Mouse (Mus musculus) layer of hippocampus, adult 2 months (tissue): Measurements from ENCODE around the gene Gmnn. TPM values are rescaled to one million over a fixed set of nuclear protein-coding genes. Genes with fewer than 3 reads are reported as not detected.
"Not testable (repeated sequence)": the region's sequence is repeated elsewhere in the genome, so short reads cannot be mapped to it uniquely, and the experiment has no call there.

Experiments
- DNase-seq, 2 experiments: peaks; one replicate each; pipeline ENCODE4 v3.0.0; 2022; ENCODE audit warnings: low spot score in 2 of 2
- H3K27ac ChIP-seq: fragments of 200-600 bp; 2 replicates; pipeline ENCODE4 v1.8.1; 2022
- H3K4me3 ChIP-seq: fragments of 200-600 bp; 2 replicates; pipeline ENCODE4 v1.8.1; 2022; ENCODE audit warnings: mild to moderate bottlenecking
- CTCF ChIP-seq: fragments of 200-600 bp; conservative IDR thresholded peaks from 2 replicates; pipeline ENCODE4 v1.8.1; 2022; ENCODE audit warnings: antibody characterized with exemption, mild to moderate bottlenecking, moderate library complexity
- total RNA-seq, 2 experiments: library from RNA; stranded (reverse); gene quantifications; 2 replicates each; pipeline ENCODE4 v1.2.3; 2021

Gene Gmnn
- total RNA-seq, 2 experiments from 2014 or later = 2.3 to 2.9 TPM

DNA sequence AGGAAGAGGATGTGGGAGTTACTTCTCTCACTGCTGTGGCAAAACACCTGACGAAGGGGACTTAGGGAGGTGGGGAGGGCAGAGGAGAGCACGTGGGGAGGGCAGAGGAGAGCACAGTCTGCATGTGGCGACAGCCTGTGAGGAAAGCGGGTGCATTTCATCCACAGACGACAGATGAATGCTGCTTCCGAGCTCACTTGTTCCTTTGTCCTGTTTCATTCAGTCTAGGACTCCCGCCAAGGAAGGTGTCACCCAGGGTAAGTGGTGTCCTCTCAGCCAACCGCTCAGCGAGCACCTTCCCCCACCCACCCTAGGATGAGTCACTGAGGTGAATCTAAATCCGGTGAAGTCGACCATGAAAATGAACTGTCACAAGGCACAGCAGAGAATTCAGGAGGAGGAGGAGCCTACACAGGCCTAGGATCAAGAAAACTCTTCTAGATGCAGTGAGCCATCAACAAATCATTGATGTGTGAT, 24.3 kb upstream of the Gmnn start:
- TF ChIP-seq CTCF = no peak
- Histone ChIP-seq H3K4me3 (no peak overlapping the region), H3K27ac (no peak overlapping the region)
- no peak for DNase-seq

DNA sequence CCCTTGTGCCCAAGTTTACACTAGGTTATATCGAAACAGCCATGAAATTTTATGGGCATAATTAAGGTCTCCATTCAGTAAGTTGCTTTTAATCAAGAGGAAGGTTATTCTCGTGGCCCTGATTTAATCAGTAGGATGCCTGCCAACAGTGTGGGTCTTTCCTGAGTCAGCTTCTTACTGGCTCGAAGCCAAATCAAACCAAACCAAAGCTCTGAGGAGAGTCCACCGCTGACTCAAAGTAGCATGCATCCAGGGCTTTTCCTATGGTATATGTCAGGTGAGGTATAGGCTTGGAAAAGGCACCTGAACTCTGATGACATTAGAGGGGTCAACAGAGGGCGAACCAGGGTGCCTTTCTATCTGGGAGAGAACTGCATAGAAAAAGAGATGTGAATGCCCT, 20.2 kb upstream of the Gmnn start:
- DNase-seq = no peak
- Histone ChIP-seq H3K4me3 (no peak overlapping the region), H3K27ac (no peak overlapping the region)
- TF ChIP-seq CTCF = no peak

DNA sequence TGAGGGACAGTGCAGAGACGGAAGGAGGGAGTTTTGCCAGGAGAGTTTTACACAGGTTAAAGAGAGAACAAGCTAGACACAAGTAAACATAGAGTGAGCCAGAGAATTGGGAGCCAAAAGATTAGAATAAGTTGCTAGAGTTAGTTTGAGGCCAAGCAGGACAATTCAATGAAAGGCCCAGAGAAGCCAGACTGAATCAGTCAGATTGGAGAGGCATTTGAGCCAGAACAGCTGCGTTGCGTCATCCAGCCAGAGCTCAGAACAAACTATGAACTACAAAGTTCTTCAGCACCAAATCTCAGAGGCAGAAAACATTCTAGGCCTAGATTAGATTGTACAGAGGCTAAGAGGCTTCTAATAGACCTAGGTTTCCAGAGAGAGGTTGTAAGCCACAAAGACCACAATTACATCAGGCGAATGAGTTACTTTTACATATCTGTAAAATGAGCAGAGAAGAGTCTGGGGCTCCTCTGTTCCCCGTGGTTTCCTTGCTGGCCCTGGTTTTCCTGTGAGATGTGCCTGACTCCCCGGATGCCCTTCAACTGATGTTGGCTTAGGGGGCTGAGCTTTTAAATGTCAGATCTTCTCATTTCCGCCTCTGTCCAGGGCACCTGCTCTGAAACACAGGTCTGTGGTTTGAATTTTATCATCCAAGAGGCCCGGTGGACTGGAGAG, 17.1 kb upstream of the Gmnn start:
- no peak for TF ChIP-seq CTCF
- Histone ChIP-seq H3K27ac (no peak overlapping the region), H3K4me3 (no peak overlapping the region)
- DNase-seq = no peak

DNA sequence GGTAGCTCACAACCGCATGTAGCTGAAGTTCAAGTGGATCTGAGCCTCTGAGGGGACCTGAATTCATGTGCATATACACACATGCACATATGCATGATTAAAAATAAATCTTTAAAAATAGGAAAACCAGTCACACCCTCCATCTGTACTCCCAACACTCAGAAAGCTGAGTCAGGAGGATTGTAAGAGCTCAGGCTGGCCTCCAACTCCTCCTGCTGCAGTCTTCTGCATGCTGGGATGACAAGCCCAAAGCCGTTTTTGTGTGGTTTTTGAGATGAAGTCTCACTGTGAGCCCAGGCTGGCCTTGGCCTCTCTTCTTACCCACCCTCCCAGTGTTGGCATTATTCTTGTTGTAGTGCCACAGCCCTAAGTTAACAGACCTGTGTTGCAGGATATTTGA, 16.3 kb upstream of the Gmnn start:
- no peak for DNase-seq
- Histone ChIP-seq H3K27ac (no peak overlapping the region), H3K4me3 (no peak overlapping the region)
- no peak for TF ChIP-seq CTCF

DNA sequence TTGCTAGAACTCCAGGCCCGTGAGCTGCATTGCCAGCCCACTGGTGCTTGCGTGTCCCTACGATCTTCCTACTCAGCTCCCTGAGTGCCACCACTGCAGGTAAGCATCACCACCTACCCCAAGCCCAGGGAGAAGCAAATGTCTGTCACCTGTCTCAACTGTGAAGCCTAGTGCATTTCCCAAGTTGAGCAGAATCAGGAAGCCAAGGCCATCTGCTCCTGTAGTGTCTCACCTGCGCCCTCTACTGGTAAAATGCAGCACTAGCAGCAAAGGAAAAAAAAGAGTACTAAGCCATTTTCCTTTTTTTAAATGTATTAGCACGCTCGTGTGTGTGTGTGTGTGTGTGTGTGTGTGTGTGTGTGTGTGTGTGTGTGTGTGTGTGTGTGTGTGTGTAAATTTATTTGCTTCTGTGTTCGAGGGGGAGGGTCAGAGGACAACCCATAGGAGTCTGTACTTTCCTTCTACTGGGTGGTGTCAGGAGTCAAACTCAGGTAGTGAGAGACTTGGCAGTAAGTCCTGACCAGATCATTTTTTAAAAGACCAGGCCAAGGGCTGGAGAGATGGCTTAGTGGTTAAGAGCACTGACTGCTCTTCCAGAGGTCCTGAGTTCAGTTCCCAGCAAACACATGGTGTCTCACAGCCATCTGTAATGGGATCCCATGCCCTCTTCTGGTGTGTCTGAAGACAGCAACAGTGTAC, 14.6 kb upstream of the Gmnn start:
- Histone ChIP-seq H3K4me3 (no peak overlapping the region), H3K27ac (no peak overlapping the region)
- peak; percentile 78 for TF ChIP-seq CTCF
- DNase-seq = peak; percentile 25 to 59

DNA sequence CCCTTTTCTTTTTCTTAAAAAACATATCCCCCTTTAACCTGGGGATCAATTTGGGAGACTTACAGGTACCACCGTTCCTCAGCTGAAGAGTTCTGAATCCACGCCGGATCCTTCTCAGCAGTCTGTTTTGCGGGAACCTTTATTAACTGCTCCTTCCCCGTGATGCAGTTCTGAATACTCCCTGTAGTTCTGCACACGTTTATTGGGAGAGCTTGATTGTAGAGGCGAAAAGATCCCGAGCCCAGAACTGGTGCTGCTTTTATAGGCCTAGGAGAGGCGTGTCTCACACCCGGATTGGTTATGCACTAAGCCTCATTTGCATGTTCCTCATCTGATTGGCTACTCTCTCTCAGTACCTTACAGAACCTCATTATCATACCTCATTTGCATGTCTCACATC, 9.8 kb upstream of the Gmnn start:
- not testable (repeated sequence) for DNase-seq, H3K27ac ChIP-seq, H3K4me3 ChIP-seq

DNA sequence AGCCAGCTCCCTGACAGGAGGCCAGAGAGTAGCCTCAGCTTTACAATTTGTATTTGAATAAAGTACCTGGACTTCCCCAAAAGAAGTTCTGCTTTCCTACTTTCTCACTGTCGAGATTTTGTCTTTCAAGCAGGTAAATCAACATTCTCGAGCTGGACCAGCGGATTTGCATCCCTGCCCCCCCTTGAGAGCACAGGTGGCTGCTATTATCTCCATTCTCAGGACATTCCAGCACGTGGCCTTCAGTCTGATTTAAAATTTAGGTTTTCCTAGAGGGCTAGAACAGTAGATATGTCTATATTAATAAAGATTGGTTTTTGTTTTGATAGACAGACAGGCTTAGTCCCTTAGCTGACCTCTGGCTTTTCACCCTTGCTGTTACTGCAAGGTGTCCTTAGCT, 6.1 kb upstream of the Gmnn start:
- DNase-seq, H3K27ac ChIP-seq, H3K4me3 ChIP-seq: not testable (repeated sequence)

DNA sequence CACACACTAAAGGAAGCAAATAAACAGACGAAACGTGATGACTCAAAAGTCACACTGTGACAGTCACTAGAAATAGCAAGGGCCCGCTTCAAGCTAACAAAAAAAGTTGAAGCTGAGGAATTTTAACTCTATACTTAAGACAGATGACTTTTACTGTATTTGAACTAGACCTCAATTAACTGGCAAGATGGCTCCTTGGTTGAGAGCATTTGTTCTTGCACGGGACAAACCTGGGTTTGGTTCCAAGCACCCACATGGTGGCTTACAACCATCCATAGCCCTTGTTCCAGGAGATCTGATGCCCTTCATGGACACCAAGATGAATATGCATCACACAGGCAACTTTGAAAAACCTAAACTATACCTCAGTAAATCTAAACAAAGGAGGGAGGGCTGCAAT, 531 bp upstream of the Gmnn start:
- Histone ChIP-seq H3K4me3 (peak overlapping the region; percentile 95), H3K27ac (no peak overlapping the region; the same call in 1 of the 2 replicates)
- TF ChIP-seq CTCF = no peak
- no peak for DNase-seq

DNA sequence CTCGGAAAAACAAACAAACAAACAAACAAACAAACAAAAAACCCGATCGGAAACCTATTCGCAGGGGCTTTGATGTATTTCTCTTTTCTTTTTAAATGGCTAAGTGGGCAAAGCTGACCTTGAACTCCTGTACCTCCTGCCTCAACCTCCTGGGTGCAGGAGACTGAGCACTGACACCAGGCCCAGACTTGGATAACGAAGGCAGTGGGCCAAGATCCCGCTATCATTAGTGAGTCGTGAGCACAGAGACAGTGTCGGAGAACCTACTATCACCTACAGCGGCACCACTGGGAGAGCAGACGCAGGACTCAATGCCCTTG, 680 bp downstream of the Gmnn start:
- Histone ChIP-seq H3K4me3 (peak overlapping the region; percentile 95), H3K27ac (no peak overlapping the region)
- DNase-seq = no peak
- TF ChIP-seq CTCF = no peak

DNA sequence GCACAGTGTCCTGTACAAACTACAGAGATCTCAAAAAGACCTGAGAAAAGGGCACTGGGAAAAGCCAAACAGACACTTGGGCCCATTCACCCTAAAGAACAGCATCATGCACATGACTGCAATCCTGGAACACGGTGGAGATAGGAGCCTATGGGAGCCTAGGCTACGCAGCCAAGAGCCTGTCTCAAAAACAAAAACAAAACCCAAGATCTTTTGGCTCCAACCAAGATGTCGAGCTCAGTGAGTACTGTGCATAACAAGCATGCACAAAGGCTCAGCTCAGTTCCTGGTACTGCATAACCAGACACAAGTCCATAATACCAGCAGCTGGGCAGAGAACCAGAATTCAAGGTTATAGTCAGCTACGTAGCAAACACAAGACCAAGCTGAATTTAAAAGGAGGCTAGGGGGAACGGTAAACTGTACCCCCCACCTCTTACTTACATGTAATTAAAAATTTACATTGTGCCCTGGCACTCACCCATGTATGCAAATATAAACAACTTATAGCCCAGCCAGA, 1.3 kb downstream of the Gmnn start:
- no peak for TF ChIP-seq CTCF
- Histone ChIP-seq H3K27ac (no peak overlapping the region), H3K4me3 (no peak overlapping the region)
- no peak for DNase-seq

DNA sequence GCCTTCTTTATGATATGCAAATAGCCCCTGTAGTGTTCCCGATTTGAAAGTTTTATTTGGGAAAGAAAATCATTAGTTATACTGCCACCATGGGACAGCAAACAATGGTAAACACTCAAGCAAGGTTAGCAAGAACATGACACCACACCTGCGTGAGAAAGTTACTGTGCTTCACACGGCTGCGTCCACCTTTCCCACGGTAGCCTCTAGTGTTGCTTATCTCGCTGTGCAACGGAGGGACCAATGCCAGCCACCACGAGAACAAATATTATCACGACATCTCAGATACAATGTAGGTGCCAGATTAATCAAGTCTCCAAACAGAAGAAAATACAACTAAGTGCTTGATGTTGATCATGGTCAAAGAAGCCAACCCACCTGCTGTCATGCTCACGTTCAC, 2.3 kb downstream of the Gmnn start:
- no peak for TF ChIP-seq CTCF
- DNase-seq = no peak
- Histone ChIP-seq H3K4me3 (no peak overlapping the region), H3K27ac (no peak overlapping the region)

DNA sequence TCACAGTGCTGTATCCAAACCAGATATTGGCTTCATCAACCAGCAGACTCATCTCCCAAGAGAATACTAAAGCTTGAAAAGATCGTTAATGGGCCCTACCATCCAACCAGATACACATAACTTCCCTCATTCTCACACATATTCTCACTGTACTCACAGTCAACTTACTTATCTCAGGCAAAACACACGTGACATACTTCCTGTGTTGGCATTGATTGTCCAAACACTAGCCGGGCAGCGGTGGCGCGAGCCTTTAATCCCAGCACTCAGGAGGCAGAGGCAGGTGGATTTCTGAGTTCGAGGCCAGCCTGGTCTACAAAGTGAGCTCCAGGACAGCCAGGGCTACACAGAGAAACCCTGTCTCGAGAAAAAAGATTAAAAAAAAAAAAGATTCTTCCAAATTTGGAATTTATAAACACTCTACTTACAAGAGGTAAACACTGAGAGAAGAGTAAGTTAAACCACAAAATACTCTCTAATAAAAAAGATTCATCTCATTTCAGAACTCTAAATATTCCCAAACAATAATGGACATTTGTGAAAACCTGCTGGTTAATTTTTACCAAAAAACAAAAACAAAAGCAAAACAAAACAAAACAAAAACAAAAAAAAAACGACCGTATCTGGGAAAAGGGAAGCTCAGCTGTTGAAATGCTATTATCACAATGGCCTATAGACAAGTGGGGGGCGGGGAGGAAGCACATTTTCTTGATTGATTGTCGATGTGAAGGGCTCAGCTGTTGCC, 3.7 kb downstream of the Gmnn start:
- no peak for TF ChIP-seq CTCF
- Histone ChIP-seq H3K4me3 (no peak overlapping the region), H3K27ac (no peak overlapping the region)
- DNase-seq = no peak

DNA sequence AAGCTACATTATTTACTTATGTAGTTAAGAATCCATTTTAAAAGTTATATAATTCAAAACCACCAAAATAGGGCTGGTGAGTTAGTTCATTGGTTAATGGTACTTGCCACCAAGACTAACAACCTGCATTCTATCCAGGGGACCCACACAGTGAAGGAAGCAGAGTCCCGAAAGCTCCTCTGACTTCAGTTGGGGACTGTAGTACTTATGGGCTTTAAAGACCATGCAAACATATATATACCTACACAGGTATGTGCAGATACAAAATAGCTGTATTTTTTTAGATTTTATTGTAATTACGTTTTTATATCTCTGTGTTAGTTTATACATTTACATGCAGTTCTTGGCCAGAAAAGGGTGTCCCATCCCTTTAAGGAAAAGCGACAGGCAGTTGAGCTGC, 5.0 kb downstream of the Gmnn start:
- no peak overlapping the region for H3K4me3 ChIP-seq
- TF ChIP-seq CTCF = no peak
- no peak overlapping the region for H3K27ac ChIP-seq
- DNase-seq = no peak
